Comparison of ENCODE assay signal across 8 mouse cellular contexts in genomic region chr7:36706636-36707035, GRCm38 (mm10). TPM values are rescaled to one million over a fixed set of nuclear protein-coding genes. Genes with fewer than 3 reads are reported as not detected.
DNase-seq lines count a peak whose midpoint lies in the region; ATAC-seq and TF ChIP-seq lines count a peak whose summit lies in the region.
"Had no signal": no experiment of that assay in that cellular context is flagged by ENCODE, and none has a peak within 500 bp of the region (broad histone marks: within the 10 kb centered on the region; RNA-seq: fewer than 3 reads in every experiment).

No protein-coding gene starts in this region.

- no peak for TF ChIP-seq CTCF in lung, embryonic 14.5 days (IDR thresholded peaks at IDR 0.05; ENCODE audit: low read depth)
- no peak for TF ChIP-seq CTCF in cerebellum, adult 2 months (IDR thresholded peaks at IDR 0.05; ENCODE audit: borderline replicate concordance, insufficient read depth, low read depth, low read length)

- H3K4me2 ChIP-seq in lung, embryonic 14.5 days = peak overlapping the region; percentile 58; the same call in 1 of the 2 replicates
- no peak overlapping the region; the same call in 1 of the 2 replicates for H3K4me2 ChIP-seq in forebrain, embryonic 11.5 days (ENCODE audit: low read depth, low read length, severe bottlenecking)
- peak overlapping the region; percentile 47 for H3K4me2 ChIP-seq in hindbrain, embryonic 12.5 days (replicated peaks)

- 15% methylated on average over 10 of the region's 10 CpGs for WGBS in lung, embryonic 14.5 days
- WGBS in forebrain, embryonic 11.5 days = 28% methylated on average over 8 of the region's 10 CpGs
- WGBS in hindbrain, embryonic 12.5 days = 11% methylated on average over 7 of the region's 10 CpGs
- WGBS in cerebellum, adult 2 months = 82% methylated on average over 10 of the region's 10 CpGs

- peak; percentile 47 for DNase-seq in lung, embryonic 14.5 days
- DNase-seq in lung, postnatal 36 days = no peak
- DNase-seq in forebrain, embryonic 11.5 days (ENCODE audit: low spot score) = peak; percentile 72
- peak; percentile 43 for DNase-seq in neural tube, embryonic 10.5 days (ENCODE audit: extremely low spot score, low spot score)
- no peak for DNase-seq in cerebellum, adult 2 months

- H3K27ac ChIP-seq in lung, embryonic 14.5 days (ENCODE audit: low read depth) = peak overlapping the region; percentile 58; the same call in 1 of the 2 replicates
- H3K27ac ChIP-seq in forebrain, embryonic 11.5 days (ENCODE audit: low read depth, low read length) = peak overlapping the region; percentile 59
- peak overlapping the region; percentile 86 for H3K27ac ChIP-seq in hindbrain, embryonic 12.5 days
- H3K27ac ChIP-seq in cerebellum, adult 2 months (ENCODE audit: insufficient read depth, low read length) = no peak overlapping the region
- H3K27ac ChIP-seq: embryonic facial prominence, embryonic 15.5 days had no signal

- no peaks in the 10 kb centered on the region for H3K27me3 ChIP-seq in lung, embryonic 14.5 days (ENCODE audit: insufficient read depth, low read length)
- H3K27me3 ChIP-seq in forebrain, embryonic 11.5 days (ENCODE audit: control insufficient read depth, insufficient read depth, low read length) = no peaks in the 10 kb centered on the region
- no peaks in the 10 kb centered on the region for H3K27me3 ChIP-seq in hindbrain, embryonic 12.5 days
- no peaks in the 10 kb centered on the region for H3K27me3 ChIP-seq in cerebellum, adult 2 months (ENCODE audit: control insufficient read depth, insufficient read depth, low read length)
- H3K27me3 ChIP-seq: embryonic facial prominence, embryonic 15.5 days had no signal

- peaks cover 9% of the 10 kb centered on the region; the same call in 1 of the 2 replicates for H3K36me3 ChIP-seq in lung, embryonic 14.5 days (ENCODE audit: insufficient read depth)
- H3K36me3 ChIP-seq in forebrain, embryonic 11.5 days (ENCODE audit: control insufficient read depth, insufficient read depth, low read length) = no peaks in the 10 kb centered on the region
- H3K36me3 ChIP-seq in hindbrain, embryonic 12.5 days = no peaks in the 10 kb centered on the region
- H3K36me3 ChIP-seq: embryonic facial prominence, embryonic 15.5 days had no signal

- H3K9ac ChIP-seq in lung, embryonic 14.5 days = no peak overlapping the region
- no peak overlapping the region for H3K9ac ChIP-seq in forebrain, embryonic 11.5 days (ENCODE audit: low read length)
- no peak overlapping the region; the same call in 1 of the 2 replicates for H3K9ac ChIP-seq in hindbrain, embryonic 12.5 days
- H3K9ac ChIP-seq: embryonic facial prominence, embryonic 15.5 days had no signal

- no peaks in the 10 kb centered on the region for H3K9me3 ChIP-seq in lung, embryonic 14.5 days (ENCODE audit: low read depth, low read length)
- H3K9me3 ChIP-seq in forebrain, embryonic 11.5 days (ENCODE audit: control insufficient read depth, low read length) = no peaks in the 10 kb centered on the region
- H3K9me3 ChIP-seq in hindbrain, embryonic 12.5 days (replicated peaks) = no peaks in the 10 kb centered on the region
- H3K9me3 ChIP-seq: embryonic facial prominence, embryonic 15.5 days had no signal

- TF ChIP-seq POLR2A in cerebellum, adult 2 months (IDR thresholded peaks at IDR 0.05; ENCODE audit: borderline replicate concordance, insufficient read depth, low read length) = no peak

- peaks cover 24% of the 10 kb centered on the region for H3K4me1 ChIP-seq in lung, embryonic 14.5 days (ENCODE audit: insufficient read depth)
- peaks cover 28% of the 10 kb centered on the region for H3K4me1 ChIP-seq in forebrain, embryonic 11.5 days (replicated peaks; ENCODE audit: control insufficient read depth, insufficient read depth, low read length)
- peaks cover 65% of the 10 kb centered on the region for H3K4me1 ChIP-seq in hindbrain, embryonic 12.5 days
- peaks cover 8% of the 10 kb centered on the region; the same call in 1 of the 2 replicates for H3K4me1 ChIP-seq in cerebellum, adult 2 months (ENCODE audit: control insufficient read depth, insufficient read depth, low read length)

- H3K4me3 ChIP-seq in lung, embryonic 14.5 days (ENCODE audit: low read depth, low read length) = no peak overlapping the region
- no peak overlapping the region for H3K4me3 ChIP-seq in forebrain, embryonic 11.5 days (ENCODE audit: low read depth, low read length)
- H3K4me3 ChIP-seq in hindbrain, embryonic 12.5 days = no peak overlapping the region; the same call in 1 of the 2 replicates
- H3K4me3 ChIP-seq in cerebellum, adult 2 months (replicated peaks; ENCODE audit: insufficient read depth, low read depth, low read length) = no peak overlapping the region
- H3K4me3 ChIP-seq: embryonic facial prominence, embryonic 15.5 days had no signal

- no peak for ATAC-seq in lung, embryonic 14.5 days (ENCODE audit: insufficient read depth)
- peak; percentile 50 for ATAC-seq in forebrain, embryonic 11.5 days (replicated peaks; ENCODE audit: low FRiP score)
- no peak for ATAC-seq in hindbrain, embryonic 12.5 days (ENCODE audit: low FRiP score)
- ATAC-seq in monocyte, adult 5-6 weeks (replicated peaks; ENCODE audit: insufficient number of reproducible peaks, low FRiP score, low TSS enrichment, poor library complexity, severe bottlenecking) = no peak

RNA-seq across cellular contexts. Expression of gene Tshz3, which starts 8.7 kb away (rescaled TPM):
- polyA plus RNA-seq in lung, embryonic 14.5 days (2014; fragmentation: Nextera tagmentation; extraction: Ambion mirVana) = 21.1 and 23.3 TPM in 2 replicates
- polyA plus RNA-seq in forebrain, embryonic 11.5 days (2014; fragmentation: Nextera tagmentation; extraction: Ambion mirVana) = 9.3 and 10.0 TPM in 2 replicates
- 25.5 and 25.7 TPM in 2 replicates for polyA plus RNA-seq in hindbrain, embryonic 12.5 days (2016; fragmentation: Nextera tagmentation; extraction: Ambion mirVana)
- polyA plus RNA-seq in cerebellum, adult 2 months (2012; rRNA removed) = 12.5 and 13.5 TPM in 2 replicates
- 1.3 to 12.4 TPM (median 2.1 TPM) in 3 replicates for total RNA-seq in monocyte, adult 5-6 weeks (2017)

Comparison
In these comparisons a context has a peak if more than half of its experiments do, and no peak if none do; other contexts are left out.
1. DNase-seq: peak in lung, embryonic 14.5 days (single experiment), forebrain, embryonic 11.5 days (single experiment) and neural tube, embryonic 10.5 days (single experiment); none in lung, postnatal 36 days (single experiment) and cerebellum, adult 2 months (0 of 2).